26 mouse cellular contexts compared by ENCODE assay signal in the genomic region with DNA sequence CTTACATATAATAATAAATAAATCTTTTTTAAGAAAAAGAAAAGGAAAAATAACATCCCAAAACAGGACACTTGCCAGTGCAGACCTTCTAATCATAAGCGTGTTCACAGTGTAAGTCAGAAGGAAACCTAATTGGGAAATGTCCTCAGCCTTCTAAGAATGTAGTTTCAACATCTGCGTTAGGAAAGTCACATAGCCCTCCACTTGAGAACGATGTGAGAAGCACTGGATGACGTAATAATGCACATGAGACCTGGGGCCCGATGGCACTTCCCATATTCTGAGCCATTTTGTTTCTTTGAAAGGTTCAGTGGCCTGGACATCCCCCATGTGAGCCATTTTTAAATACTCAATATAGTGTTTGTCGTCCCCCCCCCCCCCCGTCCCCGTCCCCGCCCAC.
DNase-seq lines count a peak whose midpoint lies in the region; TF ChIP-seq lines count a peak whose summit lies in the region.
"Had no signal": no experiment of that assay in that cellular context is flagged by ENCODE, and none has a peak within 500 bp of the region (broad histone marks: within the 10 kb centered on the region; RNA-seq: fewer than 3 reads in every experiment).

No protein-coding gene starts in this region.

- 68% methylated on average over 8 of the region's 9 CpGs for WGBS in lung, adult 2 months

- no peaks in the 10 kb centered on the region for H3K4me1 ChIP-seq in lung, adult 2 months (ENCODE audit: control insufficient read depth, insufficient read depth, low read length)
- H3K4me1 ChIP-seq: embryonic facial prominence, embryonic 10.5 days; embryonic facial prominence, embryonic 15.5 days; forebrain, embryonic 13.5 days; hindbrain, embryonic 12.5 days; limb, embryonic 10.5 days; limb, embryonic 15.5 days; lung, embryonic 15.5 days; midbrain, embryonic 13.5 days; stomach, embryonic 15.5 days had no signal

- TF ChIP-seq POLR2A in lung, adult 2 months (IDR thresholded peaks at IDR 0.05; ENCODE audit: borderline replicate concordance, extremely low read depth, low read depth, low read length), result no peak

- peak; percentile 20 to 57 for DNase-seq in lung, adult 18-20 months
- DNase-seq in lung, adult 2 months, result no peak
- DNase-seq in gonadal fat pad, adult 2 months (ENCODE audit: low read depth), result peak; percentile 5
- DNase-seq in lung, postnatal 25 days (ENCODE audit: low spot score), result peak; percentile 59
- no peak for DNase-seq in cerebellum, postnatal 14 days
- DNase-seq in embryo, embryonic 11 days, result no peak
- no peak for DNase-seq in spleen, adult 18-20 months
- DNase-seq: adrenal gland, adult 8-10 months; B cell, adult 2 months; cerebellum, adult 9-10 months; gastrocnemius, postnatal 14 days; heart, adult 18-20 months; heart, postnatal 36 days; kidney, adult 9 months; kidney, postnatal 14 days; layer of hippocampus, adult 9-11 months; thymus, postnatal 36 days had no signal

- no peak for TF ChIP-seq CTCF in lung, adult 2 months (IDR thresholded peaks at IDR 0.05; ENCODE audit: insufficient read depth, low read length)

- no peak overlapping the region for H3K4me3 ChIP-seq in lung, adult 2 months (replicated peaks; ENCODE audit: extremely low read depth, low read depth, low read length)
- H3K4me3 ChIP-seq: embryonic facial prominence, embryonic 10.5 days; embryonic facial prominence, embryonic 15.5 days; forebrain, embryonic 13.5 days; hindbrain, embryonic 12.5 days; limb, embryonic 10.5 days; limb, embryonic 15.5 days; lung, embryonic 15.5 days; midbrain, embryonic 13.5 days; stomach, embryonic 15.5 days had no signal

Comparison
In these comparisons a context has a peak if more than half of its experiments do, and no peak if none do; other contexts are left out.
1. DNase-seq: peak in lung, adult 18-20 months (2 of 2), gonadal fat pad, adult 2 months (single experiment) and lung, postnatal 25 days (single experiment); none in lung, adult 2 months (single experiment), cerebellum, postnatal 14 days (0 of 2), embryo, embryonic 11 days (single experiment) and spleen, adult 18-20 months (0 of 2).